In the genomic region with DNA sequence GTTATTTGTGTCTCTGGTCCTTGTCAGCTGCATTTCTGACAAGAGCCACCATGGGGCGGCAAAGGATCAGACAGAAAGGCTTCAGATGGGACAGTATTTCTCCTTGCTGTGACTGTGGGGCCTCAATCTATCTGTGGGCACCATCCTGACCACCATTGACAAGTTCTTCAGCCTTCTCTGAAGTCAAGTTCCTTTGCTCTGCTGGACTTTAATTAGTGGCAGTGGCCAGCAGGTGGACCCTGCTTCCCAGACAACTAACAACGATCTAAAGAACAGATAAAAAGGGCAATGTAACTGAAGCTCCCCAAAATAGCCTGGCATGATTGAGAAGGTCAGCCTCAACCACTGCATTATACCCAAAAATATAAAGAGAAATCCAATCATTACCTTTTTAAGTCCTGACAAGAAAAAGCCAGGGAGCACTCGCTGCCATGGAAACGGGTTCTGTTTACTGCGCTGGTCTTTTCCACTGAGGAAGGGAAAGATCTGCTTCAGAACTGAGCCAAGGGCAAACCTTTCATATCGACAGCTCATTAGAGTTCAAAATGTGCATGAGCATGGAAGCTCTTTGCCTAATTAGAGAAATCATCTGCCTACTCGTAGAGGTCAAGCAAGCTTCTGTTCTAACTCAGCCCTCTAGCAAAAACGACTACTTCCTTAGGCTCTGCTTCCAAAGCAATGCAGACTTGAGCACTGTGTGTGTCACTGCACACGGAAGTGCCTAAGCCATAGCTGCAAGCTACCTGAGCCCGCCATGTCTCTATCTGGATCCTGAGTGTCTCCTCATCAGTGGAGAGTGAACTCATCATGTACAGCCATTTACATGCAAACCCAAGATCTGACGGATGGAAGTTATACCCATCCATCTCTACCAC, we compare ENCODE assay signal across 10 mouse cellular contexts.
A peak's percentile ranks its signal among the peaks of the same experiment; 100 is the strongest.
DNase-seq lines count a peak whose midpoint lies in the region; ATAC-seq lines count a peak whose summit lies in the region.
"Had no signal": no experiment of that assay in that cellular context is flagged by ENCODE, and none has a peak within 500 bp of the region (broad histone marks: within the 10 kb centered on the region; RNA-seq: fewer than 3 reads in every experiment).

No protein-coding gene starts in this region.

- WGBS in kidney, embryonic 14.5 days: 76% methylated on average over 11 of the region's 11 CpGs

- no peak overlapping the region for H3K9ac ChIP-seq in kidney, embryonic 14.5 days (ENCODE audit: low read depth, low read length)
- H3K9ac ChIP-seq: heart, embryonic 15.5 days had no signal

- no peaks in the 10 kb centered on the region for H3K4me1 ChIP-seq in kidney, embryonic 14.5 days (ENCODE audit: control insufficient read depth, insufficient read depth, low read length)

- no peak overlapping the region for H3K27ac ChIP-seq in kidney, embryonic 14.5 days (ENCODE audit: low read depth, low read length)
- H3K27ac ChIP-seq: heart, embryonic 15.5 days; macrophage had no signal

- no peak overlapping the region for H3K4me3 ChIP-seq in kidney, embryonic 14.5 days (ENCODE audit: low read length)
- H3K4me3 ChIP-seq: heart, embryonic 15.5 days had no signal

- no peak overlapping the region for H3K4me2 ChIP-seq in kidney, embryonic 14.5 days (replicated peaks; ENCODE audit: low read depth, low read length)
- H3K4me2 ChIP-seq: heart, embryonic 15.5 days had no signal

- no peak for ATAC-seq in kidney, embryonic 14.5 days (ENCODE audit: low FRiP score, low TSS enrichment)

- no peaks in the 10 kb centered on the region for H3K27me3 ChIP-seq in kidney, embryonic 14.5 days (ENCODE audit: control insufficient read depth, insufficient read depth, low read length)
- H3K27me3 ChIP-seq: heart, embryonic 15.5 days had no signal

- H3K36me3 ChIP-seq in kidney, embryonic 14.5 days (ENCODE audit: control insufficient read depth, insufficient read depth, low read length): no peaks in the 10 kb centered on the region
- H3K36me3 ChIP-seq: heart, embryonic 15.5 days had no signal

- peak; percentile 5 for DNase-seq in kidney, adult 9 months
- DNase-seq in R1 (ENCODE audit: low read depth, low spot score): peak; percentile 43
- peak; percentile 6 for DNase-seq in embryo, embryonic 10 days (ENCODE audit: low spot score)
- peak; percentile 18 to 19 for DNase-seq in kidney, postnatal 4 days
- DNase-seq in retina, postnatal 1 day: peak; percentile 47
- no peak for DNase-seq in spleen, adult 18-20 months
- DNase-seq in gastrocnemius, postnatal 4 days (ENCODE audit: low spot score in 2 of 2): no peak

- no peaks in the 10 kb centered on the region for H3K9me3 ChIP-seq in kidney, embryonic 14.5 days (ENCODE audit: control insufficient read depth, low read length)
- H3K9me3 ChIP-seq: heart, embryonic 15.5 days had no signal

Comparison
In these comparisons a context has a peak if more than half of its experiments do, and no peak if none do; other contexts are left out.
1. DNase-seq: peak in kidney, adult 9 months (single experiment), R1 (single experiment), embryo, embryonic 10 days (single experiment), kidney, postnatal 4 days (2 of 2) and retina, postnatal 1 day (single experiment); none in spleen, adult 18-20 months (0 of 2) and gastrocnemius, postnatal 4 days (0 of 2).